Mouse (Mus musculus) urinary bladder, postnatal 25 days (tissue): Measurements from ENCODE around the gene Mark1.

Experiments used
- DNase-seq: peaks from one replicate; pipeline ENCODE4 v3.0.0; 2022; ENCODE audit warnings: low spot score

Gene Mark1

DNA sequence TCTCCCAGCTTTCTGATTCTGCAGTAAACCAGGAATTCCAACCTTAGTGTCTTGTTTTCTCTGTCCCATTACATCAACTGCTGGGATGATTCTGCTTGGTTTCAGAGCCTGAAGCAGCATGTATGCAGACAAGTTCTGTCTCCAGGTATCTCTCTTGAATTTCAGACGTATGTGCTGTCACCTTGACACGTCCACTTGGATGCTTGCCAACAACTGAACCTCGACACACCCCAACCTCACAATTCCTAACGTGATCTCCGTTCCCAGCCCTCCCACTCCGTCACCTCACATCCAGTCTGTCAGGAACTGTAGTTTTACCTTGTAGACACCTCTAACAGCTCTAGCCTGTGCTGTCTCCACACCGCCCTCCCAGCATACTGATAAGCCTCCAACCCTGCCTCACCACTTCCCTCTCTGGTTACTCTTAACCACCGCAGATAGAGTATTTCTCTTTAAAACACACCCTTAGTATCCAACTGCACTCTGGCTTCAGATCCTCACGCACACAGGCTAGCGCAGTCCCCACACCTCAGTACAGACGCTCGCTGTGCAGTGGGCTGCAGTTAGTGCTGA, 36.2 kb downstream of the Mark1 start:
- no peak for DNase-seq

GRCm38 (mm10) chr1:184961853-184962252, 37.5 kb downstream of the Mark1 start:
- DNase-seq = no peak

DNA sequence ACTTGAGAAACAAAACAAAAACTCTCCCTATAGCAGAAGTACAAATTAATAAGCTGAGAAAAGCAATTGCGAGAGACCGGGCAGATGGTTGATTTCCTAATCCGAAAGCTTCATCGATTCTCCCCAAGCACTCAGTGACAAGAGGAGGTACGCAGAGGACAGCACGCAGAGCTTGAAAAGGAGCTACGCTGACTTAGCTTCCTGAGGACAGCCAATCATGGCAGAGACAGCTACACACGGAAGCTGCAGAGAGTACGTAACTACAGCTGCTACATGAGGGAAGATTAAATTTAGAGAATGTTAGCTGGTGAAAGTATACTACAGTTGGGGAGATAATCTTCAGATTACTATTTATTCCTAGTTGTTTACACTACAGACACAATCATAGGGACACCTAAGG, 40.6 kb downstream of the Mark1 start:
- no peak for DNase-seq

DNA sequence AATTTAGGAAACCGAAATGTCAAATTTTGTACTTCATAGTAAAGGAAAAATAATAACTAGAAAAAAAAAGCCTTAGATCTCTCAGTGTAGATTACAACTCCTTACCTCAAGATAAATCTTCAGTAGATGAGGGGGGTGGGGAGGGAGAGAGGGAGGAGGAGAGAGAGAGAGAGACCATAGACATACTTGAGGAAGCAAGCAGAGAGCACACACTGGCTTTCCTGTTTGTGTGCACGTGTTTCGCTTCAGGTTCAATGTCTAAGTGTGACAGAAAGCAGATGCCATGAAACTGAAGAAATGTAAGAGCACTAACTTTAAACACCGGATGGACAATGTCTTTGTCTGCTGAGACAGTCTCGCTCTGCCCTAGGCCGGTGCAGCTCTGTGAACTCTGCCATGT, 41.0 kb downstream of the Mark1 start:
- no peak for DNase-seq

DNA sequence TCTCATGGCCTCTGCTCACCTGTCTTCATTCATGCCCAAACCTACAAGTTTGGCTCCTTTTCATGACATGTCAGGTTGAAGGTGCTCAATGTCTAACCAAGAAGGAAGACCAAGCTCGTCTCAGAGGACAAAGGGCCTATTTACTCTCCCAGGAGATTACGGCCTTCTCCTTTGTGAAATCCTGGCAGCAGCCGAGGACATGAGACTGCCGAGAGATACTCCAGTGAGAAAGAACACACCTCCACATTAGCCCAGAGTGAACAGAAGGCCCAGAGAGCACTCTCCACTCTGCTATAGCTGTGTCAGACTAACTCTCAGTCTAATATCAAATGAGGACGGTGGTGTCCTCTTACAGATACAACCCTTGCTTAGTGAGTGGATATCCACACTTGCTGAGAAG, 47.6 kb downstream of the Mark1 start:
- no peak for DNase-seq

DNA sequence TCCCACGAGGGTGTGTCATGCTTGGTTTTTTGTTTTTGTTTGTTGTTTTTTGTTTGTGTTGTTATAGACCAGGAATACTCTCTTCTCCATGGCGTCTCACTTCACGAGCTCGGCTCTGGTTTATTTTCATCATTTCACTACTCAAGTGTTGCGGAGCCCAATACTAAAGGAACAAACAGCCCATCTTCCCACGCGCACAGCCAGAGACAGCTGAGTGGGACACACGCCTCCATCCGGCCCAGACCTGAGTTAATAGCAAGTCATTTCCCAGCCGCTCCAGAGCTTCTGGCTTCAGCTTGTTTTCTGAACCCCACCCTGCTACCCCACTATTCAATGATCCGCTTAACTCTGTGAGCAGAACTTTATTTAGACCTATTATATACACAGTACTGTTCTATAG, 48.3 kb downstream of the Mark1 start:
- DNase-seq = no peak

DNA sequence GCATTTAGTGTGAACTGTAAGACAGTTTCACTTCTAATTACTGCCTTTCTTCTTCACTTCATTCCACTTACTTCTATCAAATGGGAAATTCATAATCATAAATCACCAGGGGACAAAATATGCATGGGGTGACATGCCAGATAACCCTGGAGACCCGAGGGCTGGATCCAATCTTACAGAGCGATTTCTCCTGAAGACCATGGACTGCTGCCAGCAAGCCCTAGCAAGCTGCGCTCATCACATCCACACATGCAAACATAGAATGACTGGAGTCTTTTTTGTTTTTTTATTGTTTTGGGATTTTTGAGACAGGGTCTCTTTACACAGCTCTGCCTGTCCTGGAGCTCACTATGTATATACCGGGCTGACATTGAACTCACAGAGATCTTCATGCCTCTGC, 61.3 kb downstream of the Mark1 start:
- no peak for DNase-seq

GRCm38 (mm10) chr1:184935980-184936379, 63.4 kb downstream of the Mark1 start:
- DNase-seq = no peak

DNA sequence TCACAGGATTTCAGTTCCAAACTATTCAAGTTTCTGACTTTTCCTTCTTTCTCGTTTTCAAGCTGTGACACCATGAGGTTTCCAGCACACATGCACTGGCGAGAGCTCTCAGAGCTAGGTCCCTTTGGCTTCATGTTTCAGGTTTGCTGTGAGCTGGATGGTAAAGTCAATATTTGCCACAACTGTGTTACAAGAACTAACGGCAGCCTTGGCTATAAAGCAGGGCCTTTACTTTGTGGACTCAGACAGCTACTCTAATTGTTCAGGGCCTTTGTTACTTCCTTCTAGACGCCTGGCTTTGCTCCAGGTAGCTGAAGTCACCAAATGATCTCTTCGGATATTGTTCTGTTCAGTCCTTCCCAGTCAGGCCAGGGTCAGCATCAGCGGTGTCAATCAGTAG, 63.9 kb downstream of the Mark1 start:
- DNase-seq = no peak

DNA sequence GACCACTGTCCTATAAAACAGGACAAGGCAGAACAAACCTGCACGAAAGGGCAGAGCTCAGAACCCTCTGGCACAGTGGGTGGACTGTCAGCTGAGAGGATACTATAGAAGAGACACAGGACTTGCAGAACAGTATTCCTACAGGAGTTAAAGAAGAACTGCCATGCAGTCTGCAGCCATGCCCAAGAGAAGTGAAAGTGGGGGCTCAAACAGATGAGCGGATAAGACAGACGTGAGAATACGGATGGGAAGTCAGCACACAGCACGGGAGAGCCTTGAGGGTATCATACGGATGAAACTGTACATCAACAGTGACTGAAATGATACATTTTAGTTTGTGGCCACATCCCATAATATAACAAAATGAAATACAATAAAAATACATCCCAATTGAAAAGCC, 68.3 kb downstream of the Mark1 start:
- no peak for DNase-seq

GRCm38 (mm10) chr1:184928382-184928781, 71.0 kb downstream of the Mark1 start:
- DNase-seq = no peak

DNA sequence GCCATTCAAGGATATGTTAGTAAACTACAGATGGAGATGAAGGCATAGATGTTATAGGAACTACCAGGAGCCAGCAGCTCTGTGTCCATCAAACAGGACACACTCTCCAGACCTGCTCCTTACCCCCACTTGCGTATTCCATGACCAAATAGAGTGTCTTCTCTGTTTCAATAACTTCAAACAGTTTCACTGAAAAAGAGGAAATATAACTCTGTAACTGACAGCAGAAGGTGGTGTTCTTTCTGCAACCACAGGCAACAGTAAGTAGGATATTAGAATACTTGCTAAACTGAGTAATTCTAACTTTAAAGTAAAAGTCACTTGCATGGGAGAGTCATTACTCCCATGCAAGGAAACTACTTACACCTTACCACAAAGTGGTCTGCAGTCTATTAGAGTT, 71.5 kb downstream of the Mark1 start:
- DNase-seq = no peak

DNA sequence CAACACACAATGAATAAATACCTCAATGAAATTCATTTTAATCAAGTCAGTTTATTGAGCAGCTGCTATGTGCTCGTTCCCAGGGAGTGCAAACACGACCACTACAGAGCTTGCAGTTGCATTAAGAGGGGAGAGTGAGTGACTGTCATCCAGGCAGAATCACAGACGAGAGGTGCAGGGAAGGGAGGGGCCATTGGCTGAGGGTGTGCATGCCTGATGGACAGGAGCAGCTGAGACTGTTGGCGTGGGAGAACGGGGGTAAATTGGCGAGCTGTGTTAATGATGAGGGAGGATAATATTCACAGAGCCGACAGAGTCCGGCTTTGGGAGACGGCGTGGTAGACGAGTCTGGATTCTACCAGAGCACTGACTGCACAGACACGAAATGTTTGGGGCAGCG, 76.5 kb downstream of the Mark1 start:
- DNase-seq = no peak

DNA sequence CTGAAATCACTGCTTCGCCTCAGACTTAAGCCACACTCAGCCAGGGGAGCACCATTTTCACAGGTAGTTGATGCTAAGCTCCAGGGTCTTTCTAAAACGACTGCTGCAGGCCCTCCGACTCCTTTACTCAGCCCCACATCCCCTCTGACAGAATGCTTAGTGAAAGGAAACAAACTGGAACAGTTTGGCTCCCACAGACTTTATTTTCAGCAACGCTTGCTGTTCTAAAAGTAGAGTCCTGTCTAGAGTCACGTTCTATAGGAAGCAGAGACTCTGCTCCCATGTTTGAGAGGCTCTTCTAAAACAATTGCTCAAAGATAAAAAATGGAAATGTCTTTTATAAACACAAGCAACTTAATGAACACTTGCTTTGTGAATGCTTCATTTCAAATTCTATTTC, 79.3 kb downstream of the Mark1 start:
- DNase-seq = no peak

GRCm38 (mm10) chr1:184918227-184918888, 81.0 kb downstream of the Mark1 start:
- DNase-seq = no peak

GRCm38 (mm10) chr1:184912336-184912735, 87.0 kb downstream of the Mark1 start:
- DNase-seq = no peak

DNA sequence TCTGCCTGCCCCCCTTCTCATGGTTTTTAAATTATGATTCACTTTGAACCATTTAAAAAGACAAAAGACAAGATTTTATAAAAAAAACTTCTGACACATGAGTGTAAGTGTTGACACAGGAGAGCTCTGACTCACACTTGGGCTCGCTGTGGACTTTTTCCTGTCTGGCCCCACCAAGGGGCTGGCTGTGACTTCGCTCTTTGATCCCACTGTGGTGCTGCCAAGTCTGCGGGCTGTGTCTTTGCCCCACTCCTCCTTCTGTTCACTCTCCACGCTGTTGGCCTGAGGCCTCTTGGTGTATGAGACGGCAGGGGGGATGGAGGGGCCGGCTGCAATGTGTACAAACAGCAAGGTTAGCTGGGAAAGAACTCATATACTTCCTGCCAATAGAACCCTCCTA, 87.5 kb downstream of the Mark1 start:
- no peak for DNase-seq

GRCm38 (mm10) chr1:184908558-184908957, 90.8 kb downstream of the Mark1 start:
- DNase-seq = no peak

DNA sequence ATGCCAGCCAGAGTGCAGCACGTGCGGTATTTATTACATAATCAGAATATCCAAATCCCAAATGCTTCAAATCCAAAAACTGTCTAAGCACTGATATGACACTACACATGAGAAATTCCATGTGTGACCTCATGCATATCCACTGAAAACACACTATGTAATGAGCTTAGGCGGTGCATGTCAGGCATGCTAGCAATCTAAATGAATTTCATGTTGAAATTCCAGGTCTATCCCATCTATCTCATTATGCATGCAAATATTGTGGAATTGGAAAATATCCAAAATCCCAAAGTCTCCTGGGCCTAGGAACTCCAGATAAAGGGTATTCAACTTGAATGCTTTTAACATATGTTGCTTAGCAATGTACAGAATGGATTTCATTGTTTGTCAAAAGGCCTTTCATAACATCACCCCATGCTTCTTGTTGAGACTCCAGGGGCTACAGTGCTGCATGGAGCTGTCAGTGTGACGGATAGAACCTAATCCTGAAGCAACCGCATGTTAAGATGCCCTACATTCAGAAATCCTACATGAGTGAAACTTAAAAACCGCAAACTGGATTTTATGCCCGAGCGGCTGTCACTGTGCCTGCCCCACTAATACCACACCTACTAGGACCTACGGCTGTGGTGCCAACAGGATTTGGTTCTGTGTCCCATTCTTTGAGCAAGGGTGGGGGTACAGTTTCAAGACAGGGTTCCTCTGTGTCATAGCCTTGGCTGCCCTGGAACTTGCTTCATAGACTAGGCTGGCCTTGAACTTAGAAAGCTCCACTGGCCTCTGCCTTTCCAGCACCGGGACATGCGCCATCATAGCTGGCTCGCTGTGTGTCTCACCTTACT, 93.2 kb downstream of the Mark1 start:
- no peak for DNase-seq

DNA sequence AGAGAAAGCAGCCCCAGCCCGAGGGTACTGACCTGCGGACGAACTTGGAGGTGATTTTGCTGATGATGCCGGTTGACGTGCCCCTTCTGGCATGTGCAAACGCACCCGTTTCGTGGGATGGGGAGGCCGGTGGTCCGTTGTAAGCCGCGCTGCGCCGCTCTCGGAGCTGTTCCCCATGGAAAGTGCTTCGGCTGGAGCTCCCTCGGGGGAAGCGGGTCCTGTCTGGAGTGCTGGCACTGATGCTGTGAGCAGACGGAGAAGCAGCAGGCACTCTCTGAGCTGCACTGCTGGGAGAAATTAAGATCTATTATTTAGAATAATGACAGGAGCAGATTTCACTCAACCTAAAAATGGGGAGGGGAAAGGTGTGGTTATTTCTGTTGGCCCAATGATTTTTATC, 94.0 kb downstream of the Mark1 start:
- DNase-seq = no peak

- no peak for DNase-seq
Measured at GRCm38 (mm10) chr1:184903697-184904096, 95.7 kb downstream of the Mark1 start.

DNA sequence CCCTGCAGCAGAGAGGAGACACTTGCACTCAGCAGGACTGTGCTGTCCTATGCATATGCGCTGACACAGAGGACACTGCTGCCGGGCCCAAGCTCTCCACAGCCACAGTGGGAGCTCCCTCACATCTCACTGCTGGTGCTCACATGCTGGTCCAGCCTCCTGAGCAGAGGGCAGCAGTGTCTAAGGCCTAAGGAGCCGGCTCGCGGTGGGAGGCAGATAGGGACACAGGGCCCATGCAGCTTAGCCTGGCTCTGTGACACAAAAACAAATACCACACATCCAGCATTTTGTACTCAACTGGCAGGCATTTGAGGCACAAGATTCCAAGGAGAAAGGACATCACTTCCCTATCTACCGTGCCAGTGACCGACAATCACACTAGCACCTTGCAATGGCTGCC, 96.5 kb downstream of the Mark1 start:
- no peak for DNase-seq

DNA sequence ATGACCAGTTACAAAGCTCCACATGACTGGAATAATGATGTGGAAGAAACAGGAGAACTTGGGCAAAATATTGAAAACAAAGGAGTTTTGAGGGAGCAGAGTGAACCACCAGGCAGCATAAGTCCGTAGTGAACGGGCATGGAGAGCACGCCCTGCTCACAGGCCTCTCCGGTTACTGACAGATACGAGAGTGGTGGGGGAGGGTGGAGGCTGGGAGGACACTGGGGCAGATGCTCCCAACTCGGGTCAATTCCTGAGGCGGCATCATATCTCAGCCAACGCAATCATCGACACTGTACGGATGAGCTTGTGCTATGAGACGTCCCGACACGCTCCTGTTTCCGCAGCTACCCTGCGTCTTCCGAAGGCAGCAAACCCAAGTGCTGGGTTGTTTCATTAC, 102.0 kb downstream of the Mark1 start:
- no peak for DNase-seq
